Mouse (Mus musculus) embryonic facial prominence, embryonic 10.5 days (tissue): ENCODE results near the gene Gm28051. TPM values are rescaled to one million over a fixed set of nuclear protein-coding genes. Genes with fewer than 3 reads are reported as not detected.

Experiments used
- DNase-seq: peaks from one replicate; pipeline ENCODE4 v3.0.0-alpha.2; 2017; ENCODE audit warnings: low spot score
- H3K27ac ChIP-seq: fragments of 300-500 bp; sonication (generic); replicated peaks from 2 replicates; pipeline ENCODE4 v1.5.1; 2016; ENCODE audit warnings: mild to moderate bottlenecking
- H3K27me3 ChIP-seq: fragments of 300-500 bp; sonication (generic); replicated peaks from 2 replicates; pipeline ENCODE4 v1.6.1; 2016; ENCODE audit warnings: low read depth, mild to moderate bottlenecking; ENCODE audit not compliant: poor library complexity, severe bottlenecking
- H3K36me3 ChIP-seq: fragments of 300-500 bp; sonication (generic); replicated peaks from 2 replicates; pipeline ENCODE4 v1.6.1; 2016; ENCODE audit warnings: mild to moderate bottlenecking, moderate library complexity
- H3K4me1 ChIP-seq: fragments of 300-500 bp; sonication (generic); 2 replicates; pipeline ENCODE4 v1.6.1; 2016
- H3K4me3 ChIP-seq: fragments of 300-500 bp; sonication (generic); 2 replicates; pipeline ENCODE4 v1.5.1; 2016; ENCODE audit warnings: mild to moderate bottlenecking, moderate library complexity
- H3K9me3 ChIP-seq: fragments of 300-500 bp; sonication (generic); 2 replicates; pipeline ENCODE4 v1.6.1; 2016; ENCODE audit warnings: mild to moderate bottlenecking
- WGBS: fragments of 180-500 bp; shearing (Covaris S2); methylation state at CpG from one replicate; pipeline ENCODE4 v1.1.7; 2016; 5-methylcytosine and 5-hydroxymethylcytosine counted together
- polyA plus RNA-seq: library from polyadenylated mRNA; unstranded; fragments of >200 nt; fragmentation: Nextera tagmentation; extraction: Ambion mirVana; gene quantifications from 2 replicates; pipeline ENCODE4 v1.2.1, GENCODE M21; 2016

Gm28051 gene
- polyA plus RNA-seq, 1 experiment from 2014 or later: not detected

DNA sequence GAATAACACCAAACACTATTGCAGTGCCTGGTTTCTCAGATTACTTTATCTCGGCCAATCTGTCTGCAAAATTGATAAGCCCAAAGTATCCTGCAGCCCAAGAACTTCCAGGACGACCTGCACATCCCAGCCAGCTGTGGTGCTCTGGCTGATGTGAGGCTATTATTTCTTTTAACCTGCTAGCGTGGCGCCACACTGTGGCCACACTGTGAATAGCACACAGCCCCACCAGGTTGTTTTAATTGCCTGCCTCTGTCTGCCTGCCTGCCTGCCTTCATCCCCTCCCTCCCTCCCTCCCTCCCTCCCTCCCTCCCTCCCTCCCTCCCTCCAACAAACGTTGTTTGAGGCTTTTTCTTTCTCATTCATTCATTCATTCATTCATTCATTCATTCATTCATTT, 24.2 kb downstream of the Gm28051 start:
- peak; percentile 81 for DNase-seq
- no peak overlapping the region for H3K4me3 ChIP-seq
- H3K36me3 ChIP-seq: no peaks in the 10 kb centered on the region
- peaks cover 25% of the 10 kb centered on the region for H3K4me1 ChIP-seq
- no peaks in the 10 kb centered on the region for H3K9me3 ChIP-seq
- 11% methylated on average over 5 of the region's 5 CpGs for WGBS
- no peaks in the 10 kb centered on the region for H3K27me3 ChIP-seq
- H3K27ac ChIP-seq: no peak overlapping the region

DNA sequence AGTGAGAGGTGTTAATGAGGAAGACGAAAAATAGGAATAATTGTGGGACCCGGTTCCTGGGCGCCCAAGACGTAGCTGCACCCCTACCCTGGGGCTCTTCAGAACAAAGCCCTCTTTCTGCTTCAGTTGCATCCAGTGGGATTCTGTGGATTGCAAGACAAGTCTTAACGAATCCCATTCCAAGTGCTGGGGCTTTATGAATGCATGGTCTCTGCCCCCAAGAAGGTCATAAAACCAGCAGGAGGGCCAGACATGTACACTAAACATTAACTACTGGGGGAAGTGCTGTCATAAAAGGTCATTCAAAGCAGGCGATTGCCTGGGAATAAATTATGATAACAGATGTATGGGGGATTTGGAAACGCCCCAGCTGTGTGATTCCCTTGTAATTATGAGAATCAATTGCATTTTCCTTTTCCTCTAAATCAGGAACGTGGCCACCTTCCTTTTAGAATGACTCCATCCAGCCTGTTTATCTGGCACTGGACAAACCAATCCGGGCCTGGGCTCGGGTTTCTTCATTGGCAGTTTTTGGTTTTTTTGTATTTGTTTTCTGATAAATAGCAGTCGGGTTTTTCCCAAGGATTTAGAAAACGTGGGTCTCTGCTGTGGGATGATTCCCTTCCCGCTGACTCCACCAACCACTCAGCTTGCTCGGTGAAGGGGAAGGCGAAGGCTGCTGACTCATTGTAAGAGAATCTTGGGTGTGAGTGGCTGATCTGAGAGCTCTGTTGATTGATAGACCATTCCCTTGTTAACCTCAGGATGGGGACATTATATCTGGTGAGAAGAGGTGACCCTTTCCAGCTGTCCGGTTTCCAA, 26.6 kb downstream of the Gm28051 start:
- no peaks in the 10 kb centered on the region for H3K9me3 ChIP-seq
- DNase-seq: no peak
- peak overlapping the region; percentile 92 for H3K27ac ChIP-seq
- no peaks in the 10 kb centered on the region for H3K27me3 ChIP-seq
- peaks cover 25% of the 10 kb centered on the region for H3K4me1 ChIP-seq
- peak overlapping the region; percentile 47 for H3K4me3 ChIP-seq
- 47% methylated on average over 16 of the region's 16 CpGs for WGBS
- H3K36me3 ChIP-seq: no peaks in the 10 kb centered on the region

DNA sequence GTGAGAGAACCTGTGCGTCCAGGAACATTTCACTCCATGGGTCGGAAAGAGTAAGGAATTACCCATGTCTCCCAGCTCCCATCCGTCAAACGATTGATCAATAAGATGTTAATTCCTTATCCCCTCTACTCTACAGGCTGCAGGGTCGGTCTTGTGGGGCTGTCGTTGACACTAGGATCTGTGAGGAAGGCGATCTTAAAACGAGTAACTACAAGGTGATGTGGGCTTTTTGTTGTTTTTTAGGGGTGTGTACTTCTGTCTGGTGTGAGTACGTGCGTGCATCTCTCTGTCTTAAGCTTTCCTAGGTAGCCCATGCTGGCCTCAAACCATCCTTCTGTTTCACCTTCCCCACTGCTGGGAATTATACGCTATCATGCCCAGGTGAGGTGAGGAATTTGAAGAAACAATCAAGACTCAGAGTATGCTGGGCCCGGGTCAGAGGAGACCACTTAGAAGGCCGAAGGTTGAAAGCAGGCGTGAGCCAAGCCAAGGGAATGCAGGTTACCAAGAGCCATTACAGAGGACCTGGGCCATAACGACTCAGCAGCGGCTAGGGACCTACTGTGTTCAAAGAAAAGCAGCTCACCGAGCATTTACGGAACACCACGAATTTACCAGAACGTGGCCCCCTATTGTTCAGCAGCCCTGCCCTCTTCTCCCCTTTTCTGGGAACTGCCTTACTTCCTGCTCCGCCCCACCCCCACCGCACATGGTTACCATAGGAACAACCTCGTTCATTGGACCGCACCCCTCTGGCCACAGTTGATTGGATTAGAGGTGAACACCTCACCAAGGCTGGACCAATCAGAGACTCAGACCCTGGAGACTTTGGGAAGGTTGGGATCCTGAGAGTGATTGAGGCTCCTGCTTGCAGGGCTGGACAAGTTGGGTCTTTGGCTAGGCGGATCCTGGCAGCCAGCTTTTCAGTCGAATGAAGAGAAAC, 27.4 kb downstream of the Gm28051 start:
- peak overlapping the region; percentile 47 for H3K4me3 ChIP-seq

DNA sequence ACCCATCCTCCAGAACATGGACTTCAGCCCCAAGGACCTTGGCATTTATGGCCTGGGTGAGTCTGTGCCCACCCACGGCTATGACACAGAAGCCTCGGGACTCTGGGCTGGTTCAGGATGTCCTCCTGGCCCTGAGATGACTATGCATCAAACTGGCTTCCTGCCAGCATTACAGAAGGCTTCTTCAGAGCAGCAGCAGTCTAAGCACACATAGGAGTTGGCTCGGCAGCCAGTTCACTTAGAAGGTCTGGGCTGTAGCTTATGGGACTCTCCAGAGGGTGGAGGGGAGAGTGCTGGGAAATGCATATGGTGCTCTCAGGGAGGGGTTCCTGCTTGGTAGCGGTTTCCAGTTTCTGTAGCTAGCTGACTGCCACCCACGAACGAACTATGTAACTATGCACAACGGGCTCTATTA, 31.8 kb downstream of the Gm28051 start:
- no peaks in the 10 kb centered on the region for H3K36me3 ChIP-seq
- DNase-seq: no peak
- no peak overlapping the region for H3K4me3 ChIP-seq
- WGBS: 83% methylated on average over 7 of the region's 7 CpGs
- H3K27me3 ChIP-seq: no peaks in the 10 kb centered on the region
- no peaks in the 10 kb centered on the region for H3K9me3 ChIP-seq
- H3K27ac ChIP-seq: no peak overlapping the region
- peaks cover 24% of the 10 kb centered on the region for H3K4me1 ChIP-seq

More for the DNA sequence above, 27.4 kb downstream of the Gm28051 start:
- no peaks in the 10 kb centered on the region for H3K27me3 ChIP-seq
- 33% methylated on average over 26 of the region's 26 CpGs for WGBS
- peak; percentile 94 for DNase-seq
- H3K27ac ChIP-seq: peak overlapping the region; percentile 92
- no peaks in the 10 kb centered on the region for H3K36me3 ChIP-seq
- no peaks in the 10 kb centered on the region for H3K9me3 ChIP-seq
- peaks cover 25% of the 10 kb centered on the region for H3K4me1 ChIP-seq

DNA sequence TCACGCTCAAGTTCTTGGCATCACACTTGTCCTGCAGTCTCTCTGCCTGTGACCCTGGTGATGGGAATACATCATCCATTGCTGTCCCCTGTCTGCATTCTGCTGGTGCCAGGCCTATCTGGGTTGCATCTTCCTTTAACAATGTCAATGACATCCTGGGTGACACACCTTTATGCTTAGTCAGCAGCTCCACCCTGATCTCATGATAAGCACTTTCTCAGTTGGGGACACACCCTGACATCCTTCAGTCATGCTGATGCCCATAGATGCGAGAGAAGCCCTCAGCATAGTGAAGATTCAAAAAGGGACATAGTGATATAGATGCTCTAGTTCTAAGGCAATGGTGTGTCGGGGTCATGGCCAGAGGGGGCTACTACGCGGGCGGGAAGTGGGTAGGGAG, 32.4 kb downstream of the Gm28051 start:
- DNase-seq: no peak
- WGBS: 91% methylated on average over 6 of the region's 6 CpGs
- Histone ChIP-seq H3K27ac (no peak overlapping the region), H3K9me3 (no peaks in the 10 kb centered on the region), H3K4me1 (peaks cover 18% of the 10 kb centered on the region), H3K36me3 (no peaks in the 10 kb centered on the region), H3K4me3 (no peak overlapping the region), H3K27me3 (no peaks in the 10 kb centered on the region)

DNA sequence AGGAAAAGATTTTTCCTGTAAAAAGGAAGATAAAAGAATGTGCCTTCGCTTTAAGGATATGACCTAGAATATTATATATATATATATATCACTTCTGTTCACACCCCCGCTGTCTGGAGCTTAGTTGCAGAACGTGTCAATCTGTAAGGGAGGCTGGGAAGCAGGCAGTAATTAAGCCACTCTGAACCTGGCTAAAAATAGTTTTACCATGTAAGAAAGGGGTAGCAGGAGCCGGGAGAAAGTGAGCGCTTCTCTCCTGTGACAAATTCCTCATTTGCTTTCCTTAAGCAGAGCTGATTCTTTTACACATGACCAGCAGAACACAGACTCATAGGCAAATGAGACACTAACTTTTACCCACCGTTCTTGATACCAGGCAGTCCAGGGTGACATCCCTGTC, 33.7 kb downstream of the Gm28051 start:
- H3K4me3 ChIP-seq: no peak overlapping the region
- 77% methylated on average over 6 of the region's 6 CpGs for WGBS

DNA sequence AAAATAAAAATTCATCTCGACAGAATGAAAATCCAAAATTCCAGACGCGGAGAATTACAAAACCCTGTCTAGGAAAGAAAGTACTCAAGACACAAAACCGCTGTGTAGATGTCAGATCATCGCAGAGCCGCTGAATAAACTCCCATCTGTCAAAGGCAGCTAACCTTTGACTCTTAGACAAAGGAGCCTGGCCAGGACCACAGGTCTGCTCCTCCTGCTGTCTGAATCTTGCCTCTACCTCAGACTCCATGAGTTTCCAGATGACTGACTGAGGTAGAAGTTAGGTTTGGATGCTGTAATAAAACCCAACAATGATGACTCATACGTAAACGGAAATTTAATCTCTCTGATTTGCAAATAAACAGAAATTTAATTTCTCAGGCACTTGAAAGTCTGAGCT, 34.6 kb downstream of the Gm28051 start:
- no peak for DNase-seq
- Histone ChIP-seq H3K9me3 (no peaks in the 10 kb centered on the region), H3K4me3 (no peak overlapping the region), H3K27ac (no peak overlapping the region), H3K27me3 (no peaks in the 10 kb centered on the region), H3K4me1 (peaks cover 17% of the 10 kb centered on the region), H3K36me3 (no peaks in the 10 kb centered on the region)
- 72% methylated on average over 8 of the region's 8 CpGs for WGBS

More for the DNA sequence above, 33.7 kb downstream of the Gm28051 start:
- H3K27me3 ChIP-seq: no peaks in the 10 kb centered on the region
- no peak overlapping the region for H3K27ac ChIP-seq
- no peaks in the 10 kb centered on the region for H3K36me3 ChIP-seq
- peaks cover 17% of the 10 kb centered on the region for H3K4me1 ChIP-seq
- H3K9me3 ChIP-seq: no peaks in the 10 kb centered on the region
- no peak for DNase-seq

DNA sequence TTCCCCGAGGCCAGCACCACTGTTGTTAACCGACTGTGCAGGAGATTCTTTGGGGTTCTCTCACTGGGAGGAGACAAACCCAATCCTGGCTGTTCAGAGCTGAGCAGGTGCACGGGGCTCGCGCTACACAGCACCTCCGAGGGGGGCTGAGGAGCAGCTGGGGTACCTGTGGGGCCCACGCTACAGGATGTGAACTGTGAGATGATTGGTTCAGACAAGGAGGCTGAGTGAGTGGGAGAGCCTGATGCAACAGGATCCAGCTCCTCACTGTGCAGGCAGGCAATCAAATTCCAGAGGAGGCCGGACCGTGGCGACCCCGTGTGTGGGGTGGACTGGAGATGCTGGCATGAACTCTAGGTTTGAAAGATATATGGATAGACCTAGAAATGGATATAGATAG, 35.1 kb downstream of the Gm28051 start:
- DNase-seq: no peak
- no peaks in the 10 kb centered on the region for H3K27me3 ChIP-seq
- no peaks in the 10 kb centered on the region for H3K9me3 ChIP-seq
- WGBS: 64% methylated on average over 11 of the region's 11 CpGs
- H3K36me3 ChIP-seq: no peaks in the 10 kb centered on the region
- peak overlapping the region; percentile 40; the same call in 1 of the 2 replicates for H3K27ac ChIP-seq
- H3K4me1 ChIP-seq: peaks cover 17% of the 10 kb centered on the region
- no peak overlapping the region for H3K4me3 ChIP-seq

DNA sequence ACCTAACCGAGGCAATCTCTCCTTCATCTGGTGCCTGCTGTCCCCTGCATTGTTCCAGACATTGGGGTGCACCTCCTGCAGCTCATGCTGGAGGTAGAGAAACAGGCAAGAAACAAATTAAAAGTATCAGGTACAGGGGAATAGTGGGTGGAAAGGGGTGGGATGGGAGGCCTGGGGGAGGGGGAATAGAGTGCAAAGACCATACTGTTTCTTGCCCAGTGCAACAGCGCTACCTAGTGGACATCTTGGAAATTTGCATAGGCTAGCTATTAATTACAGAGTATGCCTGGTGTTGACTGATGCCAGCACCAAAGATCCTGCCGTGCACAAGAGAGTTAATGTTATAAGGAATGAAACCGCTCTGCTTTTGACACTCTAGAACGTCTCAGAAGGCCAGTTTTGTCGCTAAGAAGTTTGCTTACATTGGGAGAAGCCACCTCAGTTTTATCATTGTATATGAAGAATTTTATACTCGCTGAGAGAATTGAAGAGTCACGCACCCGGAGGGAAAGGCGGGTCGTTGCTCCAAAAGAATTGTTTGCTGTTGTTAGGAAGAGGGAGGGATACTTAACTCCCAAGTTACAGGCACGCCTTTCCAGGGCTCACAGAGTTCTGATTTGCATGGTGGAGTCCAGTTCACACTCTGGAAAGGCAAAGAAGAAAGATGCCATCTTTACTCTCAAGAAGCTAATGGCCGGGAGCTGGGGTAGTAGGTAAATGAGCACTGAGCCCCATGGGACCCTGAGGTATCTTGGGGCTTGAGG, 37.8 kb downstream of the Gm28051 start:
- DNase-seq: peak; percentile 71
- Histone ChIP-seq H3K36me3 (no peaks in the 10 kb centered on the region), H3K9me3 (no peaks in the 10 kb centered on the region), H3K27me3 (no peaks in the 10 kb centered on the region), H3K4me1 (peaks cover 17% of the 10 kb centered on the region), H3K4me3 (no peak overlapping the region), H3K27ac (no peak overlapping the region)
- WGBS: 31% methylated on average over 13 of the region's 13 CpGs

DNA sequence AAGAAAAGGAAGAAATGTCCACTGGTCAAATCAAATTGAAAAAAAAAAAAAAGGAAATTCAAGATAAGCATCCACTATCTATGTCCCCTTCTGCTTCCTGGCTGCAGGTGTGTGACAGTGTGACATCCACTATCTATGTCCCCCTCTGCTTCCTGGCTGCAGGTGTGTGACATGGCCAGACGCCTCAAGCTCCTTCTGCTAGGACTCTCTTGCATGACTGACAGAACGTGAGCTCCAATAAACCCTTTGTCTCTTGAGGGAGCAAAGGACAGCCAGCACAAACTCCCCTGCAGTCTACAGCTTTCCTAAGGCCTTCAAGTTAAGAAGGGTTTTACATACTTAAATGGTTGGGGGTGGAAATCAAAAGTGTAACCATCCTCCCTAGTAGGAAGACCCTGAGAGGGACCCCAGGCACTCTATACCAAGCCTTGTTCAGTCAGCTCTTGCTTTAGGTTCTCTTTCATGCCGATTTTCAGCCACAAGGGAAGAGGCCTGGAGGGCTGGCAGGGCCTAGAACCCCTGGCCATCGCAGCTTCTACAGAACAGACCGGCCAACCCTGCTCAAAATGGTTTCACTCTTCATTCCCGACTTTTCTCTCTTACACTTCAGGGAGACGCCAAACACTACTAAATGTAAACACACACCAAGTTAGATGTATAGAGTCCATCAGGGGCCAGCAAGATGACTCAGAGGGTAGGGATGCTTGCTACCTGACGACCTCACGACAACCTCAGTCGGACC, 42.7 kb downstream of the Gm28051 start:
- DNase-seq: no peak
- no peak overlapping the region for H3K4me3 ChIP-seq
- no peaks in the 10 kb centered on the region for H3K9me3 ChIP-seq
- H3K4me1 ChIP-seq: peaks cover 19% of the 10 kb centered on the region
- WGBS: 84% methylated on average over 10 of the region's 10 CpGs
- no peaks in the 10 kb centered on the region for H3K36me3 ChIP-seq
- no peak overlapping the region for H3K27ac ChIP-seq
- H3K27me3 ChIP-seq: no peaks in the 10 kb centered on the region

DNA sequence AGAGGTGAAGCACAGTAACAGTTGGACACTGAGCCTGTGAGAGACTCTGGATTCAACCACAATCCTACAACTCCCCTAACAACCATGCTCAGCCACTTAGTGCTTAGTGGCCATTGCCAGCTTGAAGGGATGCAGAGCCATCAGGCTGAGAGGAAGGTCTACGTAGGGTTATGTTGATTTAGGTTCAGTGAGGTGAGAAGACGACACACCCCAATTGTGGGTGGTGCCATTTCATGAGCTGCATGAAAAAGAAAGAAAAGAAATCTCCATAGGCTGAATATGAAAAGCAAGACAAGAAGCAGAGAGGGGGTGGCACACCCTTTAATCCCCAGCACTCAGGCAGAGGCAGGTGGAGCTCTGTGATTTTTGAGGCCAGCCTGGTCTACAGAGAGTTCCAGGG, 43.4 kb downstream of the Gm28051 start:
- Histone ChIP-seq H3K9me3 (no peaks in the 10 kb centered on the region), H3K36me3 (no peaks in the 10 kb centered on the region), H3K27me3 (no peaks in the 10 kb centered on the region), H3K4me3 (no peak overlapping the region), H3K27ac (no peak overlapping the region), H3K4me1 (peaks cover 13% of the 10 kb centered on the region)
- 79% methylated on average over 2 of the region's 2 CpGs for WGBS
- no peak for DNase-seq
